Mouse (Mus musculus): ENCODE results near the gene Galnt16.

DNA sequence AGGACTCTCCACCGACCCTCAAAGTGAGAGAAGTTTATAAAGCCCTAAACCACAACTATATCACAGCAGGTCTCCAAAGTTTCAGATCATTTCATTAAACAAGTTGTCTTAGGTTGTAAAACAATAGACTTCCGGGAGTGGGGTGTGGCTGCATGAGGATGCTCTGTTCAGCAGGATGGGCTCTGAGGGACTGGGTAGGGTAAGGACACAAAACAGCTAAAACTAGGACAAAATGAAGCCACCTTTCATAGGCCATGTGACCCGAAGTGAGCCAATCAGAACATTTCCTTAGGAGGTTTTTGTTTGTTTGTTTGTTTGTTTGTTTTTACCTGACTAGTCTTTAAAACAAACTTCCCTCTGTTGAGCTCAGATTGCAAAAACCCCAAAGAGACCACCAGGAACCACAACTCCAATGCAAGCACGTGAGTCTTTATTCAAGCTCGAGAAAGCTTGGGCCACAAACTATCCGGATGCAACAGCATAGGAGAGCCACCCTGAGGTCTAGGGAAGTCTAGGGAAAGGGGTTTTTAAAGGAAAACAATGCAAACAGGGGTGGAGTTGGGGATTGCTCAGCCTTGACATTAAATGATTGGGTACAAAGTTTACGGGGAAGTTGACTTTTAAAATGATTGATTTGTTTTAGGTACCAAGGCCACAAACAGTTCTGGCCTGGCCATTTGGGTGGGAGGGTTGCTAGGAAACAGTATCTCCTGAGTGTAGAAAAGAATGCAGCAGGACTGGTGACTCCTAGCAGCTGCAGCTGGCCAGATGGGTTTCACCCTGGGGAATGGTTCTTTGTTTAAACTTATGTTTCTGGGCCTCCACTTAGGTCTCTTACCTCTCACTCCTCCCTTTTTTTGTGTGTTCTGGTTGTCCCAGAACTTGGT lies 97.5 kb downstream of the Galnt16 start:
- TF ChIP-seq POLR2A (IDR thresholded peaks at IDR 0.05; ENCODE audit: insufficient read length, low read depth) (no peak), POLR2AphosphoS2 (IDR thresholded peaks at IDR 0.05; ENCODE audit: insufficient read length, low read depth) (no peak), MAX (IDR thresholded peaks at IDR 0.05; ENCODE audit: low read depth) (no peak), MYOG (IDR thresholded peaks at IDR 0.05; ENCODE audit: control insufficient read depth in 1 of 3, insufficient read depth in 1 of 3, insufficient read length in 2 of 3, low read depth in 2 of 3) (no peak), TCF12 (IDR thresholded peaks at IDR 0.05; ENCODE audit: insufficient read depth, poor library complexity, severe bottlenecking) (no peak), E2F4 (IDR thresholded peaks at IDR 0.05; ENCODE audit: insufficient read depth) (no peak), MYOD1 (IDR thresholded peaks at IDR 0.05; ENCODE audit: control insufficient read depth in 1 of 3, insufficient read length in 2 of 3, low read depth in 2 of 3) (peak in 1 of 3 experiments; percentile 18), CEBPB (IDR thresholded peaks at IDR 0.05; ENCODE audit: insufficient read depth, poor library complexity, severe bottlenecking) (no peak), USF1 (IDR thresholded peaks at IDR 0.05; ENCODE audit: low read depth) (no peak), SRF (IDR thresholded peaks at IDR 0.05; ENCODE audit: control insufficient read depth, insufficient read length, low read depth) (no peak), REST (IDR thresholded peaks at IDR 0.05; ENCODE audit: insufficient read depth, insufficient read length) (no peak)

All from myocyte (in vitro differentiated cells).